Mouse (Mus musculus): ENCODE measurements at regions not wholly inside any gene's neighbourhood (a gene's known extent, or its start where the extent isn't known, plus 50 kb on each side); places are given as distances from the start of the nearest gene placed in this dataset.

DNA sequence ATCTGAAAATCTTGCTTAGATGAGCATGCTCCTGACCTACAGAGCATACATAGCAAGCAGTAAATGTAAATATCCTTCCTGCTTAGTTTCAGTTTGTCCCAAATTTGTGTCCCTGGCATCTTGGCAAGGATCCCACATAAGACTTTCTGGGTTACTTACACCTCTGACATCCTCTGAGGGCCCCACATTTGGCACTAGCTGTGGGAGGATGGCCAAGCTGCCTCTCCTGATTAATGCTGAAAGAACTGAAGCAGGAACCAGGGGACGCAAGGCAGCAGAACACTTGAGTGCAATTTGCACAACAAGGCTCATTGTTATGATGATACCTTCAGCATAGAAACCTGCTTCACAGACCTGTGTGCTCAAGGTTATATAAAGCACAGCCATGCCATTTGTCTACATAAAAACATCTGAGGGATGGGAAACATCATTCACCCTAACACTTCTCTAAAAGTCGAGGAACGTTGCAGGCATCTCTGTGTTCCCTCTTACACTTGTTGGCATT is 441.7 kb downstream of the Adam3 start:
- DNase-seq: no peak

DNA sequence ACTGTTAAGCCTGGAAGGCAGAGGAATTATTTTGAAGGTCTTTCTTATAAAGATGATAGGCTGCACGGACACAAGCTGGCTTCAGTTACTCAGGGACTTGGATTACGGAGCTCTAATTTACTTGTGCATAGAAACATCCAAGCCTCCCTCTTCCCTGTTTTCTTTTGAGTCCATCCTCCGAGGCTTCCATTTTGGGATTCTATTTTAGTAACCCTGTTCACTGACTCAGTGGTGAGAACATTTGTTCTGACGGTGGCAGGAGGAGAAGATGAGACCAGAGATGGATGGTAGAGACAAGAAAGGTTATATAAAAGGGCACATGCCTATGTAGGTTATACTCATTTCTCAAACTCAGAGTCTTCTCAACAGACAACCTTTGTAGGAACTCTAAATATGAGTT is 445.4 kb downstream of the Adam3 start:
- DNase-seq: no peak

DNA sequence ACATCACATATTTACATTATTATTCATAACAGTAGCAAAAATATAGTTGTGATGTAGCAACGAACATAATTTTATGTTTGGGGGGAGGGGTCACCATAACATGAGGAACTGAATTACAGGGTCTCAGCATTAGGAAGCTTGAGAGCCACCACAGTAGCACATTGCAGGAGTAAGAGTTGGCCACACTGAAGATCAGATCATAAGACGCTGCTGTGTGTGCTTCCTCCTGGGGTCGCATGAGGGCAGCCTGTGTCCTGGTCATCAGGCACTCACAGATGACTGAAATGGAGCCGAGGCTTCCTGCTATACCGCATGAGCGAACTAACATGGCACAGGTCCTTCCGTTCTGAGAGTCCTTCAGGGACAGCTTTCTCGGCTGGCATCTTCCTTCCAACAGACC is 447.3 kb downstream of the Adam3 start:
- no peak for DNase-seq

DNA sequence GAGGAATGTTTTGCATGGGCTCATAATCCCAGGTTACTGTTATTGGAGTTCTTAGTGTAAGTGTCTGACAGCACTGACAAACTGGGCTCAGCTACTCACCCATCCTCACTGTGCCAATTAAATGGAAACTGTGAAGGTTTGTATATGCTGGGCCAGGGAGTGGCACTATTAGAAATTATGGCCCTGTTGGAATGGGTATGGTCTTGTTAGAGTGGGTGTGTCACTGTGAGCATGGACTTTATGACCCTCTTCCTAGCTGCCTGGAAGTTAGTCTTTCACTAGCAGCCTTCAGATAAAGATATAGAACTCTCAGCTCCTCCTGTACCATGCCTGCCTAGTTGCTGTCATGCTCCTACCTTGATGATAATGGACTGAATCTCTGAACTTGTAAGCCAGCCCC is 464.3 kb downstream of the Adam3 start:
- no peak for DNase-seq

DNA sequence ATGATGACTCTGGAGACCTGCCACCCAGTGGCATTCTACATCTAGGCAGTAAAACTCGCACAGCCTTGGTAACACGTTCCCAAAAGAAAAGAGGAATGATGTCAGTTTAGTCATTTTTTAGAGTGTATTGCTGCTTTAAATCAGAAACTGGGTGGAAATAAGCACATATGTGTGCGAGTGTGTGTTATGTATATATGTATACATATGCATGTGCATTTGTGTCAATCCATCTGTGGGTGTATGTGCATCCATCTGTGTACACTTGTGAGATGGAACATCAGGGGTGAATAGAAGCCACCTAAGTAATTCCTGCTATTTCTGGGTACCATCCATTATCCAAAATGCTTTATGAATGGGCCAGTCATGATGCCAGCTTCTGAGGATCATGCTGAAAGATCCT is 467.0 kb downstream of the Adam3 start:
- no peak for DNase-seq

DNA sequence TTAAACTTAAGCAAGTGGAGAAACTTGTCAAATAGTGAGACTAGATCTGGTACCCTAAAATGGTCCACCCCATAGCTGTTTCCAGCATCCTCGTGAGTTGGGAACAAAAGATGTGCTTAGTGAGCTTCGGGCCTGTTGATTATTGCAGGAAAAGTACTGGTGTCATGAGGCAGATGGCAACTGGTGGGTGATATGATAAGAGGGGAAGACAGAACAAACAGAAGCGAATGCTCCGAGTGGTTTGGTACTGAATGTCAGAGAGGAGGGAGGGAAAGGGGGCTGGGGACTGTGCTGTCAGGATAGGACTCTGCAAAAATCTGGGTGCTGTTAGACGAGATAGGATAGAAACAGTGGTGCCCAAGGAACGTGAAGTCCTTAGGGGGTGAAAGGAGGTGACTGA is 483.4 kb downstream of the Adam3 start:
- DNase-seq: no peak

DNA sequence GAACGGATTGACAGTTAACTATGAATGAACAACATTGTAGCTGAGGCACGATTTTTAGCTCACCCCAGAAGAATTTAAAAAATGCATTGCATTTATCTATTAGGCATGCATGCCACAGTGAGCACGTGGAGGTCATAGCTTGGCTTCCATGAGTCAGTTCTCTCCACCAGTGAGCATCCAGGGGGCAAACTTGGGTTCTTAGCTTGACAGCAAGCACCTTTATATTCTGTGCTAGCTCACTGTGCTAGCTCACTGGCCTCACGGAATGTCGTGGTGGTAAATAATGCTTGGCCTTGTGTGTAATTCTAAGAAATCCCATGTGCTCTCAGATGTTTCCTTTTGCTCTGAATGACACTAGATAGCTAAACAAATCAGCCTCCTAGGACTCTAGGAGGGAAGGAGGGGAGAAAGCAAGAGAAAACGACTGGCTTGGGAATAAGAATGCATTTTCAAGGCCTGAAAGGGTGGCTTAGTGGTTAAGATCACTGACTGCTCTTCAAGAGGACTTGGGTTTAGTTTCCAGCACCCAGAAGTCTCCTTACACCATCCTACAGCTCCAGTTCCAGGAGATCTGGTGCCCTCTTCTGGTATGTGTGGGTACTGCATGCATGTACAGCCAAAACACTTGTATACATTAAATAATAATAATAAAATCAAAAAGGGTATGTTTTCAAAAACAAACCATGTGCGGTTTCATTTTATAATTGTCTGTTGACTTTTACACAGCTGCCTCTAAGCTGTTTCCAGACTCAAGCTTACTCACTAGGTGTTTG is 485.3 kb downstream of the Adam3 start:
- DNase-seq: no peak

DNA sequence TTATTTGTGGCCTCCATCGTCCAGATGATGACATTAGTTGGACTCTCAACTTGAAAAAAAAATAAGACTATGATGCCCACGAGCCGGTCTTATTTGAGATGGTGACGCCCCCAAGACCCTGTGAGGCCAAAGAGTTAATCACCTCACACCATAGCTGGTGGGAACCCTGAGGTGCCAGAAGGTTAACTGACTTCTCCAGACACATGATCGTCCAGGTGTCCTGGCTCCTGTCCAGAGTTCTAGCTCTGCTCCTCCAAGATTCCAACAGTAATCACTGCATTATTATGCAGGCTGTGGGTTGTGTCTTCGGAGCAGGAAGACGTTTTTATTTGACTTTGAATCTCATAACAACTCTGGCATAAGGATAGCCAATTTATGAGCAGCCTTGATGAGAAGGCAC is 490.7 kb downstream of the Adam3 start:
- DNase-seq: no peak

DNA sequence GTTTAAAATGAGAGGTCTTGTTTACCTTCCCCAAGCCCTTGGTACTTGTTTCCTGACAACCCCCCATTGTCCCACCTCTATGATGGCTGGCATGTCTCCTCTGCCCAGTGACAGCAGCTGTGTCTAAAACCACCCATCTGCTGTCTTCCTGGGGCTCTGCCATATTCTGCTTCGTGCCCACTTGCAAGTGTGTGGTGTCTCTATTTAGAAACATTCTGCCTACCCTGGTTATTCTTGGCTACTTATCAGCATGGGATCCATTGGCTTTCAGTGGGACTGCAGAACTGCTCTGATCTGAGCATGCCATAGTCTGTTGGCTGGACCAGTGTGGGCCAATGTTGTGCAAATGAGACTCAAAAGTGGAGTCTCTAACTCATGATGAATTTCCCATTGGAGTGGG is 497.5 kb downstream of the Adam3 start:
- DNase-seq: no peak

DNA sequence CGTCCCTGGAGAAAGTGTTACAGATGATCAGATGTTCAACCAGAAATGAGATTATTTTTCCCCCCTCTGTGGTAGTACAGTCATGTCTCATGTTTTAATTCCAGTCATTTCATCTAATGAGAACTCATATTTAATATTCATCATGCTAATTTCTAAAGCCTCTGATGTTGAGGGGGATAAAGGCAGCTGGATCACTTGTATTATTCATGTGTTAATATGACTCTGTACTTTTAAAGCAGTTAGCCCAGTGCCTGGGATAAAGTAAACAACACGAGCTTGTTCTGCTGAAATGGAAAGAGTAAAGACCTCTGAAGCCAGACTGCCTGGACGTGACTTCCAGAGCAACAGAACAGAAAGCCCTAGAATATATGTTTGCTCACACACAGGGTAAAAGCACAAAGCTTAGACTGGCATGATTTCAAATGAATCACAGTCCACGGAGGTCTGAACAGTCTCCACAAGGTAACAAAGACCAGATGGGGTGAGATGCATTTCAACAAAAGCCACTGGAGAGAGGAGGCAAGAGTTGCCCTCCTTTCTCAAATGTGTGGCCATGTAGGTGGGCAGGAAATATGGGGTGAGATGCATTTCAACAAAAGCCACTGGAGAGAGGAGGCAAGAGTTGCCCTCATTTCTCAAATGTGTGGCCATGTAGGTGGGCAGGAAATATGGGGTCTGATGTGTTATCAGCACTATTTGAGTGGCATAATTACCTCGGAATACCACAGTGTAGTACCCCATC is 498.1 kb downstream of the Adam3 start:
- DNase-seq: no peak

DNA sequence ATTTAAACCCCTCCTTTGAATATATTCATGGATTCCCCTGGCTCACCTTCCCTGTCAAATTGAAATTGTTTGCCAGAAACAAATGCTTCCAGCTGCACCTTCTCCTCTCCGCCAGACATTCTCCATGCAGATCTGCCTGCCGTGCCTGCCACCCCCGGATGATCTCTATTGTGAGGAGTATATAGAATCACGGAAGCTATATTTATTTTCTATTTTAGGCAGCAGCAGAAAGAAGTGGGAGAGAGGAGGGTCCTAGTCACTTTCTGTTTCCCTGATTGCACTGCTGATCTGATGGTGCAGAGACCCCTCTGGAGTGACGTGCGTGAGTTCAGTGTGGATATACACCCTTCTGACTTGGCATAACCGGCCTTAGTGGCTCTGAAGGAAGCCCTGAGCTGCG is 505.4 kb downstream of the Adam3 start:
- DNase-seq: no peak

DNA sequence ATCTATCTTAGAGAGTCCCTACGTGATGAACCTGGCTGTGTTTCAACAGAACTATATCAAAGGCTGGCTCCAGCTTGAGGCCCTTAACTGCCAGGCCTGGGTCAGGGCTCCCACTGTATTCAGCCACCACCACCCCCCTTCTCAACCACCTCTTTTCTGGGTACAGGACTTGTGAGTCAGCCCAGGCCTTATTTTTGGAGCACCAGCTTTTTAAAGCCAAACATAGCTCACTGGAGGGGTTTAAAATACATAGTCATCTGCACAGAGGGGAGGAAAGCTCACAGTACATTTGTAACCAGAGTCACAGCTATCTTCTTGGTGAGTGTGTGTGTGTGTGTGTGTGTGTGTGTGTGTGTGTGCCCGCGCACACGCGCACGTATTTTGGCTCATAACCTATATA is 509.0 kb downstream of the Adam3 start:
- DNase-seq: no peak

DNA sequence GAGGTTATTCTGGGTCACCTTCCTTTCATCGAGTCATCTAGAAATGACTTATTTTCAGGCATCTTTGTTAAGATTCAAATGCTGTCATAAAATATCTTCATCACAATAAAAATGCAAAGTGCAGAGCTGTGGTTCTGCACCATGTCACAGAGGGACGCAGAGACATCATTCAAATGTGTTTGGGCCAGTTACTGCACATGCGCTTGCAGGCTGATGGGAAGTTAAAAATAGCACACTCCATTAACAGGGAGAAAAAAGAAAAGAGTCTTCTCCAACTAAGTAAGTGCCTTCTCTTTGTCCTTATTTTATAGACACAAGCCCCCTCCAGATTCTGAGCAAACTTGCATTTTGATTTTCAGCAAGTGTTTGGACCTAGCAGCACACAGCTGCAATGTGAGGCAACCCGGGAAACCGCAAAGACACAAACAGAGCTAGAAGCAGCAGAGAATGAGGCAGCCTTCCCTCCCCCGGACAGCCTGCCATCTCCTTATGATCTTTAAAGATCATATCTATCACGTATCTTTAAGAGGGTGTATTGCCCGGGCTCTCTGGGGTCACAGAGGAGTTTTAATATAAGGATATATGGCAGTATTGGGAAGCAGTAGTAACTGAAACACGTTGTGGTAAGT is 510.0 kb downstream of the Adam3 start:
- no peak for DNase-seq

DNA sequence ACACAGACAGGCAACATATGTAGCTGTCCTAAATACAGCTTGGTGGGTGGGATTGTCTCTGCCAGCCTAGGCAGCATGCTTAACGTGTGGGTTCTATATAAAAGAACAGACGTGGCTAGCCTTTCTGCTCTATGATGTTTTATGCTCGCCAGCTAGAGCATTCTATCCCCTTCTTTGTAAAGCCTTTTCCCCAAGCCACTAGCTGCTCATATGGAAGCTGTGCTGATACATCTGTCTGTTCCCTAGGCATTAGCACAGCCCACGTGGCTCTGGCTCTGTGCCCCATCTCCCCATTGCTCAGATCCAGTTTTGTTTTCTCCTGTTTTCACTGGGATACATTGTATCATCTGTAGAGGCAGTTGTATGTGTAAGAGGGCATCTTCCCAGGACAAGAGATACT is 511.3 kb downstream of the Adam3 start:
- no peak for DNase-seq

DNA sequence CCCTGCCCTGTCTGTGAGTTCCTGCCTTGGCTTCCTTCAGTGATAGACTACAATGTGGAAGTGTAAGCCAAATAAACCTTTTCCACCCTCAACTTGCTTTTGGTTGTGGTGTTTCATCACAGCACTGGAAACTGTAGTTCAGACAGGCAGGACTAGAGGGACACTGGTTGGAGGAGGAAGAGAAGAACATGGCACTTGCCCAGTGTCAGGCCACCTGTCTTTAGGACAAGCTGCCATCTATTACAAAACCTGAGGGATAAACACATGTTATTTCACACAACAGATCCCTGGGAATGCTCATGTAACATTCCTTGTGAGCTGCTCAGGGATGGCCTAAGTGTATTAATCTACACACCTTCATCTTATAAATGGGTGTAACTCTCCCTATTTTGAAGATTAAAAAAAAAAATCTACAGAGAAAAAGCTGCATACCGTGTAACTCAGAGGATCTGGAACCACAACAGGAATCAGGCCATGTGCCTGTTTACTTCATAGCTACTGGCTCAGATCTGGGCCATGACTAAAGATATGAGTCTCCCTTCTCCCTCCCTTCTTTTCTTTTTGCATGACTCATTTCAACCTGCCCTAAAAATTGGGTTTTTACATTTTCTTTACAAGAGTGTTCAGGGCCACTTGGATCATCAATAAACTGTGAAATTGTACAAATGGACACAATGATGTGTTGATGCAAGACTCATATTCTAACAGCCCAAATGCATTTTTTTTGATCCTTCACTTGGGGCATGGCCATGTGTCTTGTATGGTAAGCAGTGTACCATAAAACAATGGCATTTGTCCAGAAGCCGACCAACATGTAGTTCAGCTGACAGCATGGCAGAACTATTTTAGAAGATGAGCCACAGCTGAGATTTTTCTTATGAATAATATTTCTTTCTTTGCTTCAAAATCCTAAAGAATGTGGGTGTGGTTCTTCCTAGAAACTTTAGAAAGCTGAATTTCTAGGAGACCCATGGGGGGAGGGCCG is 513.1 kb downstream of the Adam3 start:
- DNase-seq: no peak

DNA sequence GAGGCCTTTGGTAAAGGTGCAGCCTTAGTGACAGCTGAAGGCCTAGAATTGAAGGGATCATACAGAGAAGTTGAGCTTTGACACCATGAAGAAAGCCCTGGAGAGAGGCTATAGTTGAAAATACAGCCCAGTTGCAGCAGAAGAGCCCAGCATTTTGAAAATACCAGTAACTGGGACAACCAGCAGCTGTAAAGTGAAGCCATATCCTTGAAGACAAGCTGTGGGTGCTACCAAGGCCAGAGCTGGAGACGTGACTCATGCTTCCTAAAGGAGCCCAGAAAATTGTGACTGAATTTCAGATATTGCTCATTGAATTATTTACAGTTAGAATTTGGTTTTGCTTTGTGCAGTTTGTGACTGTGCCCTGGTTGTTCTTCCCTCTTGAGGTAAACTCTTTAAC is 514.6 kb downstream of the Adam3 start:
- DNase-seq: no peak
